Mouse (Mus musculus): ENCODE measurements around the gene Vmn2r100. TPM values are rescaled to one million over a fixed set of nuclear protein-coding genes. Genes with fewer than 3 reads are reported as not detected.

Gene Vmn2r100
- not detected in 2 replicates for polyA plus RNA-seq (2012; rRNA removed)

GRCm38 (mm10) chr17:19504432-19504831 is at the start of gene Vmn2r100:
Gene Vmn2r100 (plus strand): TSS chr17:19504732.

GRCm38 (mm10) chr17:19576927-19577326 is 72.4 kb downstream of the Vmn2r100 start, which contains the start of gene Vmn2r101:
Gene Vmn2r101 (plus strand): TSS chr17:19577227.

Other genes starting within 250 kb of the Vmn2r100 start
- gene Vmn2r99, start 142.8 kb upstream of the Vmn2r100 start, polyA plus RNA-seq (2012; rRNA removed) = not detected in 2 replicates
- gene Vmn2r101, start 72.5 kb downstream of the Vmn2r100 start, polyA plus RNA-seq (2012; rRNA removed) = not detected in 2 replicates
- gene Vmn2r102, start 155.6 kb downstream of the Vmn2r100 start, polyA plus RNA-seq (2012; rRNA removed) = not detected in 2 replicates